Mouse (Mus musculus): Measurements from ENCODE around the gene D17H6S53E. TPM values are rescaled to one million over a fixed set of nuclear protein-coding genes. Genes with fewer than 3 reads are reported as not detected.
"Not testable (repeated sequence)": the region's sequence is repeated elsewhere in the genome, so short reads cannot be mapped to it uniquely, and the experiment has no call there.

Gene D17H6S53E
- total and polyA plus RNA-seq, 3 experiments = 9.3 to 22.1 (median 12.8) TPM

DNA sequence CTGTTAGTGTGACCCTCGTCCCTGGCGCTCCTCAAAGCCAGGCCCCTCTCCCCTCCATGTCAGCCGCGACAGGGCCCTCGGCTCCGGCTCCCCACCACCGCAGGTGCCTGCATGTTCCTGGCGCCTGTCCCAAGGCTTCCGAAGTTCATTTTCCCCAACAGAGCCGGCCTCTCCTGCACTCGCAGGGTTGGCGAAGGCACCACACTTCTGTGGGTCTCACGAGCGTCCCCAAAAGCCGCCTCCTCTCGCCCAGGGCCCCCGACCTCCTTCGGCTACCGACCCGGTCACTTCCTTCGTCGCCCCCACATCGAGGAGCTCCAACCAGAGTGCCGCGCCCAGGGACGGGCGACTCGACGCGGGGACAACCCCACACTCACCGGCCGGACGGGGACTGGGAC lies 5.4 kb upstream of the D17H6S53E start:
- H3K4me3 ChIP-seq (ENCODE audit: low read depth, low read length) = peak overlapping the region; percentile 89
- H3K36me3 ChIP-seq (replicated peaks) = peaks cover 72% of the 10 kb centered on the region
- peaks cover 70% of the 10 kb centered on the region for H3K4me1 ChIP-seq (ENCODE audit: insufficient read depth, low read depth, low read length)
- TF ChIP-seq GATA2 (IDR thresholded peaks at IDR 0.05; ENCODE audit: borderline replicate concordance, low read depth, low read length) = no peak
- TF ChIP-seq GATA1 (IDR thresholded peaks at IDR 0.05; ENCODE audit: borderline replicate concordance, low read length) = no peak
- TF ChIP-seq TAL1 (conservative IDR thresholded peaks at IDR 0.05; ENCODE audit: low read depth, low read length) = no peak
- no peak for TF ChIP-seq CTCF (IDR thresholded peaks at IDR 0.05; ENCODE audit: low read depth, low read length)
- TF ChIP-seq POLR2AphosphoS5 (IDR thresholded peaks at IDR 0.05; ENCODE audit: insufficient replicate concordance, low read depth, low read length) = no peak
- no peak for DNase-seq (ENCODE audit: low spot score)
- ATAC-seq (ENCODE audit: extremely low read depth, insufficient number of reproducible peaks, low FRiP score, poor library complexity, severe bottlenecking) = no peak
- no peaks in the 10 kb centered on the region for H3K27me3 ChIP-seq (ENCODE audit: insufficient read depth, low read length)
- no peaks in the 10 kb centered on the region for H3K9me3 ChIP-seq (replicated peaks)

DNA sequence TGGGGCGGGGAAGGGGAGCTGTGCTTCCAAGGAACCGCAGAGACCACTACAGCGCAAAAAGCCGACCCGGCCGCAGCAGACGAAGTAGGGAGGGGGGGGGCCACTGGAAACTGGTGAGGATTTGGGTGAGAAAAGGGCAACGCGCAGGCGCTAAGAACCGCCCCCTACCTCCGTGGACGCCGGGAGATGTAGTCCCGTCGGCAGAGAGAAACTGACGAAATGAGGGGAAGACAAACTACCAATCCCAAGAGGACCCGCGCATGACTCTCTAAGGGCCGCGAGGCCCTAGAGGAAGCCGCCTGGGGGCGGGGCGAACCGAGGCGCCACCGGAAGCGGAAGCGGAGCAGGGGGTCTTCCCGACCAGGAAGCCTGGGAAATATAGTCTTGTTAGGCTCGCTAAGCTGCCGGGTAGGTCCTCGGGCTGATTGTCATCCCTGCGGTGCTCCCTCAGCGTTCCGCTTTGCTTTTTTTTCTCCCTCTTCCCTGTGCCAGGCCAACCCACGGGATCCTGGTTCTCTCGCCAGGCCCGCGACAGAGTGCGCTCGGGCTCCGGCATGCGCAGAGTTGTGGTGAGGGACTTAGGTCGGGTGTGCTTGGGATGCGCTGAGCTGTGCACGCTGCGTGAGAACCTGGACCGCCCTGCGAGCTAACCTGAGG lies 4.9 kb upstream of the D17H6S53E start, which contains the start of gene Gpank1:
Gpank1 (plus strand) TSS at position 313 of the 657 bp plus-strand sequence.
- TF ChIP-seq GATA1 (IDR thresholded peaks at IDR 0.05; ENCODE audit: borderline replicate concordance, low read length) (no peak), CTCF (IDR thresholded peaks at IDR 0.05; ENCODE audit: low read depth, low read length) (no peak), TAL1 (conservative IDR thresholded peaks at IDR 0.05; ENCODE audit: low read depth, low read length) (no peak), GATA2 (IDR thresholded peaks at IDR 0.05; ENCODE audit: borderline replicate concordance, low read depth, low read length) (no peak), POLR2AphosphoS5 (IDR thresholded peaks at IDR 0.05; ENCODE audit: insufficient replicate concordance, low read depth, low read length) (no peak)
- Histone ChIP-seq H3K4me1 (ENCODE audit: insufficient read depth, low read depth, low read length) (peaks cover 65% of the 10 kb centered on the region), H3K36me3 (replicated peaks) (peaks cover 67% of the 10 kb centered on the region)

DNA sequence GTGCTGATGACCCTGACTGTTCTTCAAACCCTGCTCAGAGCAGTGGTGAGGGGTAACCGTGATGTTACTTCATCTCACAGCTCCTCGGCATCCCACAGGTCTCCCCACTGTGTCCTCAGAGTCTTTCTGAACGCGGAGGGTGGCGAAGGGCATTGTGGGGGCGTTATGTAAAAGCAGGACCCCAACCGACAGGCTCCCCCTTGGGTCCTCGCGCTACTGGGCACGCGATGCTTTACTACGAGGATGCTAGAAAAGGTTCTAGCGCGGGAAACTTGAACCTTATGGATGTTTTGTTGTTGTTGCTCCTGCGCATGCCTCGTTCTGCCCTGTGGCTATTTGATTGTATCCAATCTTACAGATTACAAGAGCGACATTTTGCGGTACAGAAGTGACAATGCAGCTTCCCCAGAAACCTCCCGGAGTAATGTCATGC lies 4.3 kb upstream of the D17H6S53E start, which contains the start of gene Csnk2b:
Csnk2b (minus strand) TSS at position 183 of the 433 bp plus-strand sequence.
- Histone ChIP-seq H3K4me1 (ENCODE audit: insufficient read depth, low read depth, low read length) (peaks cover 69% of the 10 kb centered on the region), H3K4me3 (ENCODE audit: low read depth, low read length) (peak within 1 kb of the TSS; percentile 89), H3K36me3 (replicated peaks) (peaks cover 61% of the 10 kb centered on the region), H3K9me3 (replicated peaks) (no peaks in the 10 kb centered on the region), H3K27me3 (ENCODE audit: insufficient read depth, low read length) (no peaks in the 10 kb centered on the region)
- DNase-seq (ENCODE audit: low spot score) = peak; percentile 34
- TF ChIP-seq GATA1 (IDR thresholded peaks at IDR 0.05; ENCODE audit: borderline replicate concordance, low read length) (no peak), GATA2 (IDR thresholded peaks at IDR 0.05; ENCODE audit: borderline replicate concordance, low read depth, low read length) (no peak), CTCF (IDR thresholded peaks at IDR 0.05; ENCODE audit: low read depth, low read length) (no peak), POLR2AphosphoS5 (IDR thresholded peaks at IDR 0.05; ENCODE audit: insufficient replicate concordance, low read depth, low read length) (no peak), TAL1 (conservative IDR thresholded peaks at IDR 0.05; ENCODE audit: low read depth, low read length) (no peak)
- no peak for ATAC-seq (ENCODE audit: extremely low read depth, insufficient number of reproducible peaks, low FRiP score, poor library complexity, severe bottlenecking)

More for the DNA sequence above, 4.9 kb upstream of the D17H6S53E start, which contains the start of gene Gpank1:
- peak; percentile 96 for DNase-seq (ENCODE audit: low spot score)
- peak; percentile 94 for ATAC-seq (ENCODE audit: extremely low read depth, insufficient number of reproducible peaks, low FRiP score, poor library complexity, severe bottlenecking)
- Histone ChIP-seq H3K9me3 (replicated peaks) (no peaks in the 10 kb centered on the region), H3K4me3 (ENCODE audit: low read depth, low read length) (peak within 1 kb of the TSS; percentile 89), H3K27me3 (ENCODE audit: insufficient read depth, low read length) (no peaks in the 10 kb centered on the region)

DNA sequence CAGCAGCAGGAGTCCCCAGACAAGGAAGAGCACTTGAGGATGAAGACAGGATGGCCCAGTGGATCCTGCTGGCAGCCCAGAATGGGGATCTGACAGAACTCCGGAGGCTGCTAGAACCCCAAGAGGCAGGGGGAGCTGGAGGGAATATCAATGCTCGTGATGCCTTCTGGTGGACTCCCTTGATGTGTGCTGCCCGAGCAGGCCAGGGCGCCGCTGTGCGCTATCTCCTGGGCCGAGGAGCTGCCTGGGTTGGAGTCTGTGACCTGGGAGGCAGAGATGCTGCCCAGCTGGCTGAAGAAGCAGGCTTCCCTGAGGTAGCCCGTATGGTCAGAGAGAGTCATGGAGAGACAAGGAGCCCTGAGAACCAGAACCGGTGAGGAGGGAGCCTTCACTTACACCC lies 2.9 kb upstream of the D17H6S53E start:
- H3K9me3 ChIP-seq (replicated peaks); H3K27me3 ChIP-seq (ENCODE audit: insufficient read depth, low read length); H3K4me3 ChIP-seq (ENCODE audit: low read depth, low read length); ATAC-seq (ENCODE audit: extremely low read depth, insufficient number of reproducible peaks, low FRiP score, poor library complexity, severe bottlenecking); DNase-seq (ENCODE audit: low spot score): not testable (repeated sequence)
- Histone ChIP-seq H3K4me1 (ENCODE audit: insufficient read depth, low read depth, low read length) (peaks cover 74% of the 10 kb centered on the region), H3K36me3 (replicated peaks) (peaks cover 61% of the 10 kb centered on the region)

DNA sequence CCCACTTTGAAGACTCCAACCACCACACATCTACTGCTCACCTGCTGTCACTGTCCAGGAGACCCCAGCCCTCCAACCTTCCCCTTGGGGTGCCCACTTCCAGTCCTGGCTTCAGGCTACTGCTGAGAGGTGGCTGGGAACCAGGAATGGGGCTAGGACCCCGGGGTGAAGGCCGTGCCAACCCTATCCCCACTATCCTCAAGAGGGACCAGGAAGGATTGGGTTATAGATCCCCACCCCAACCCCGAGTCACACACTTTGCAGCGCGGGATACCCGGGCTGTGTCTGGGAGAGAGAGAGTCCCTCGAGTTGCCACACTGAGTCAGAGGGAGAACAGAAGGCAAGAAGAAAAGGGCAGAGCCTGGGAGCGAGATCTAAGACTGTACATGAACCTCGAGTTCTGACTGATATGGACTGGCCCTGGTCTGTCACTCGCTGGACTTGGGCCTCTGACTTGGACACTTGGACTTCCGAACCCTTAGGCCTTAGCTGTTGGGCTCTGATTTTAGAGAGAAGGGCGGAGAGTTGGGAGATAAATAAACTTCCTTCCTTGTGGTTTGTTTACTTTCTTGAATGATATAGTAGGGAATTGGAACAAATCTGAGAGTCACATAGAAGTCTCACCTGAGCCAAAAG lies 1.8 kb upstream of the D17H6S53E start:
- H3K9me3 ChIP-seq (replicated peaks); ATAC-seq (ENCODE audit: extremely low read depth, insufficient number of reproducible peaks, low FRiP score, poor library complexity, severe bottlenecking); H3K4me3 ChIP-seq (ENCODE audit: low read depth, low read length); H3K27me3 ChIP-seq (ENCODE audit: insufficient read depth, low read length); DNase-seq (ENCODE audit: low spot score): not testable (repeated sequence)
- peaks cover 79% of the 10 kb centered on the region for H3K4me1 ChIP-seq (ENCODE audit: insufficient read depth, low read depth, low read length)
- peaks cover 61% of the 10 kb centered on the region for H3K36me3 ChIP-seq (replicated peaks)

DNA sequence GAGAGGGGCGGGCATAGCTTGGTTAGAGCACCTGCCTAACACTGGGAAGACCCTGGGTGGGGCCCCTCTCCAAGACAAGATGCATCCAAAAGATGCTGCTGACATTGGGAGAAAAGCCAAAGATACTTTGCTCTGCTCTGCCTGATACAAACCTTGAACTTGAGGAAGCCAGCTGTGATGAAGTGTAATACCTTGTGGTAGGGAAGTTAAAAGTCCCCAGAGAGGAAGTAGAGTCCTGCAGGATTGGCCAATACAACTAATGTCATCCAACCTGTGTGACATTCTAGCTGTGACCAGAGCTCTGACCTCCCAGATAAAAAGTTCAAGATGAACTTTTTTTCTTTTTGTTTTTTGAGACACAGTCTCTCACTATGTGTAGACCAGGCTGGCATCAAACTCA lies 1.1 kb upstream of the D17H6S53E start:
- no peaks in the 10 kb centered on the region for H3K27me3 ChIP-seq (ENCODE audit: insufficient read depth, low read length)
- H3K4me1 ChIP-seq (ENCODE audit: insufficient read depth, low read depth, low read length) = peaks cover 73% of the 10 kb centered on the region
- DNase-seq (ENCODE audit: low spot score) (no peak), ATAC-seq (ENCODE audit: extremely low read depth, insufficient number of reproducible peaks, low FRiP score, poor library complexity, severe bottlenecking) (no peak)
- H3K4me3 ChIP-seq (ENCODE audit: low read depth, low read length) = no peak overlapping the region; the same call in 1 of the 2 replicates
- TF ChIP-seq GATA2 (IDR thresholded peaks at IDR 0.05; ENCODE audit: borderline replicate concordance, low read depth, low read length) = no peak
- H3K36me3 ChIP-seq (replicated peaks) = peaks cover 60% of the 10 kb centered on the region
- H3K9me3 ChIP-seq (replicated peaks) = no peaks in the 10 kb centered on the region

DNA sequence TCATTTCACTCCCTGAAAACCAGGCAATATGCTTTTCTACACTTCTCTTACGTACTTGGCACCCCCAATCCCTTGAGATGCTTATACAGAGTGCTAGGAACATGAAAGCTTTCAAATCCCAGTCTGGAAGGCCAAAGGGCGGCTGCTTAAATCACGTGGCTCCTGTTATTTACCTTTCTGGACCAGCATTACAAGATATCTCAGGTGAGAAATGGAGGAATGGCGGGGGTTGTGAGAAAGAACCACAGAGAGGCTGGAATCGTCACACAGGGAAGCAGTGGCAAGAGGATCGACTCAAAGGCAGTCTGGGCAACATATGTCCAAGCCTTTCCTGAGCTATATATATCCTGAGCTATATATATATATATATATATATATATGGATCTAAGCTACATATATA lies 595 bp upstream of the D17H6S53E start:
- Histone ChIP-seq H3K4me3 (ENCODE audit: low read depth, low read length) (peak overlapping the region; percentile 78; the same call in 1 of the 2 replicates), H3K4me1 (ENCODE audit: insufficient read depth, low read depth, low read length) (peaks cover 68% of the 10 kb centered on the region), H3K36me3 (replicated peaks) (peaks cover 62% of the 10 kb centered on the region), H3K27me3 (ENCODE audit: insufficient read depth, low read length) (no peaks in the 10 kb centered on the region), H3K9me3 (replicated peaks) (no peaks in the 10 kb centered on the region)
- no peak for DNase-seq (ENCODE audit: low spot score)
- no peak for ATAC-seq (ENCODE audit: extremely low read depth, insufficient number of reproducible peaks, low FRiP score, poor library complexity, severe bottlenecking)
- no peak for TF ChIP-seq POLR2AphosphoS5 (IDR thresholded peaks at IDR 0.05; ENCODE audit: insufficient replicate concordance, low read depth, low read length)
- TF ChIP-seq GATA1 (IDR thresholded peaks at IDR 0.05; ENCODE audit: borderline replicate concordance, low read length) = no peak
- TF ChIP-seq TAL1 (conservative IDR thresholded peaks at IDR 0.05; ENCODE audit: low read depth, low read length) = no peak
- TF ChIP-seq CTCF (IDR thresholded peaks at IDR 0.05; ENCODE audit: low read depth, low read length) = no peak
- TF ChIP-seq GATA2 (IDR thresholded peaks at IDR 0.05; ENCODE audit: borderline replicate concordance, low read depth, low read length) = no peak
